Mouse (Mus musculus) olfactory bulb, adult 2 months (tissue): ENCODE measurements around the gene Fam227a.

Source experiments
- CTCF ChIP-seq: fragments of 200-500 bp; IDR thresholded peaks from 2 replicates; pipeline ENCODE4 v1.5.1; 2012; ENCODE audit warnings: low read depth, mild to moderate bottlenecking, low read length, moderate library complexity; ENCODE audit not compliant: insufficient read depth
- POLR2A ChIP-seq: fragments of 200-500 bp; IDR thresholded peaks from 2 replicates; pipeline ENCODE4 v1.6.1; 2012; ENCODE audit warnings: mild to moderate bottlenecking, low read depth, low read length, moderate library complexity; ENCODE audit not compliant: insufficient read depth

DNA sequence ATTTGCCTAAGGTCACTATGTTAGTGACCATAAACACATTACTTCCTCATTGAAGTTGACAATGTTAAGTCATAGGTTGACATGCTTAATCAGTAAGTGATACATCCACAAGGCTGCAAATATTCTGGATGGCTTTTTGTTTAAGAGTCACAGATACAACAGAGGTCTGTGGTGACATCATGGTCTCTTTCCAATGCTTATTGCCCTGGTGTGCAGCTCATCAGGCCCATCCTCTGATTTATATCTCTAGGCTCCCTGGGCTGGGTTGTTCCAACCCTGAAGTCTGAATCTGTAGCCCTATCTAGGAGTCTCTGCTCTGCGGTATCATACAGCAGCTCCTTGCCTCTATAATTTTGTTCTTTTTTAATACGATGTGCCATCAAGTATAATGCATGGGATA, 81.8 kb downstream of the Fam227a start:
- TF ChIP-seq CTCF (no peak), POLR2A (no peak)
